In the genomic region with DNA sequence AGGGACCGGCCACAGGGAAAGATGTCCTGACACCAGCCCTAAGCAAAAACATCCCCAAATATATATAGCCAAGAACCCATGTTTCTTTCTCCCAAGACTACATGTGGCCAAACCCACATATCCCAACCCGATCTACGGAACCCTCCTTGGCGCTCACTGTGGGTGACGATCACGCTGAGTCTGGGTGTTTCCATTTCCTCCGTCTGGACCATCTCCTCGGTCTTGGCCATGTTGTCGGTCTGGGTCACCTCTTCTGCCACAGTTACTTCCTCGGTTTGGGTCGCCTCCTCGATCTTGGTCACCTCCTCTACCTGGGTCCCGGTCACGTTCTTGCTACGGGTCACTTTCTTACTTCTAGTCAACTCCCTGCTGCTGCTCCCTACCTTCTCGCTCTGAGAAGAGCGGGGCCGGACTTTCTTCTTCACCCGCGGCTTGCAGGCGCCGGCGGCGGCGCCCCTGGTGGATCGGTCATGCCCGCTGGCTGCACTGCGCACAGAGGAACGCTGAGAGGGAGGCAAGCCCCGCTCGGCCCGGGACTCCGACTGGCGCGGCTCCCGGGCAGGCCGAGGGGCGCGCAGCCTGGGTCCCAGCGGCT, we compare ENCODE assay signal across 8 mouse cellular contexts. TPM values are rescaled to one million over a fixed set of nuclear protein-coding genes. Genes with fewer than 3 reads are reported as not detected.
DNase-seq lines count a peak whose midpoint lies in the region; ATAC-seq and TF ChIP-seq lines count a peak whose summit lies in the region.

No protein-coding gene starts in this region.

- in situ Hi-C loops in ES-E14 (cut with MboI; ENCODE audit: low sequenced_read_pairs in 2 of 2, unreplicated experiment in 2 of 2) = no loop called here

- no peak for DNase-seq in heart, adult 8-10 months (ENCODE audit: low spot score)
- peak; percentile 34 for DNase-seq in ES-E14 (ENCODE audit: low read depth, low spot score)
- DNase-seq in liver = peak; percentile 56
- no peak for DNase-seq in layer of hippocampus, adult 18-20 months (ENCODE audit: low spot score in 2 of 2)
- DNase-seq in embryo, embryonic 11 days = no peak

- H3K27ac ChIP-seq in heart, embryonic 16.5 days (ENCODE audit: low read length) = peak overlapping the region; percentile 93
- H3K27ac ChIP-seq in ES-E14 (ENCODE audit: insufficient read depth, low read depth, low read length, poor library complexity, severe bottlenecking) = no peak overlapping the region
- peak overlapping the region; percentile 90 for H3K27ac ChIP-seq in neural tube, embryonic 15.5 days (replicated peaks)

- H3K27me3 ChIP-seq in heart, embryonic 16.5 days (ENCODE audit: control insufficient read depth, insufficient read depth, low read length) = no peaks in the 10 kb centered on the region
- no peaks in the 10 kb centered on the region for H3K27me3 ChIP-seq in neural tube, embryonic 15.5 days (replicated peaks)

- peak overlapping the region; percentile 86 for H3K4me2 ChIP-seq in heart, embryonic 16.5 days (ENCODE audit: low read depth, low read length)
- peak overlapping the region; percentile 76 for H3K4me2 ChIP-seq in neural tube, embryonic 15.5 days

- ATAC-seq in heart, embryonic 16.5 days (replicated peaks; ENCODE audit: extremely low read depth, insufficient read depth, low FRiP score) = peak; percentile 7
- peak; percentile 53 for ATAC-seq in erythroid progenitor cell, adult 5-6 weeks (replicated peaks; ENCODE audit: low FRiP score, poor library complexity, severe bottlenecking)
- peak; percentile 83 for ATAC-seq in neural tube, embryonic 15.5 days (ENCODE audit: low FRiP score)

- under 1% methylated on average over 40 of the region's 40 CpGs for WGBS in heart, embryonic 16.5 days
- WGBS in neural tube, embryonic 15.5 days = under 1% methylated on average over 37 of the region's 40 CpGs

- peaks cover 18% of the 10 kb centered on the region for H3K4me1 ChIP-seq in heart, embryonic 16.5 days (ENCODE audit: control insufficient read depth, insufficient read depth, low read length)
- peaks cover 1 to 3% of the 10 kb centered on the region in 2 experiments; a peak in 2 of 4 replicates for H3K4me1 ChIP-seq in ES-E14 (ENCODE audit: control insufficient read depth in 2 of 2, insufficient read depth in 2 of 2, low read length in 2 of 2, poor library complexity in 1 of 2)
- peaks cover 30% of the 10 kb centered on the region for H3K4me1 ChIP-seq in neural tube, embryonic 15.5 days

- peak overlapping the region; percentile 95 for H3K9ac ChIP-seq in heart, embryonic 16.5 days (ENCODE audit: low read length)
- H3K9ac ChIP-seq in ES-E14 (ENCODE audit: insufficient read depth, low read depth, low read length, poor library complexity, severe bottlenecking) = peak overlapping the region; percentile 79
- H3K9ac ChIP-seq in neural tube, embryonic 15.5 days (replicated peaks) = peak overlapping the region; percentile 77

- no peaks in the 10 kb centered on the region for H3K9me3 ChIP-seq in heart, embryonic 16.5 days (replicated peaks; ENCODE audit: control insufficient read depth, low read length)
- H3K9me3 ChIP-seq in ES-E14 (ENCODE audit: control insufficient read depth, insufficient read depth, low read depth, low read length) = no peaks in the 10 kb centered on the region
- no peaks in the 10 kb centered on the region for H3K9me3 ChIP-seq in neural tube, embryonic 15.5 days (replicated peaks)

- H3K4me3 ChIP-seq in heart, embryonic 16.5 days (ENCODE audit: low read length) = peak overlapping the region; percentile 95
- H3K4me3 ChIP-seq in ES-E14 (ENCODE audit: insufficient read depth in 1 of 2, low read depth in 1 of 2, low read length in 2 of 2, poor library complexity in 1 of 2, severe bottlenecking in 1 of 2) = peak overlapping the region; percentile 81 to 88
- H3K4me3 ChIP-seq in neural tube, embryonic 15.5 days (replicated peaks) = peak overlapping the region; percentile 99

- H3K36me3 ChIP-seq in heart, embryonic 16.5 days (ENCODE audit: control insufficient read depth, insufficient read depth) = peaks cover 35% of the 10 kb centered on the region
- H3K36me3 ChIP-seq in ES-E14 (ENCODE audit: control insufficient read depth, insufficient read depth, low read length, poor library complexity, severe bottlenecking) = peaks cover 10% of the 10 kb centered on the region
- peaks cover 42% of the 10 kb centered on the region for H3K36me3 ChIP-seq in neural tube, embryonic 15.5 days

TF ChIP-seq in ES-E14, 5 proteins besides CTCF, POLR2A, EP300 and RAD21:
- TF ChIP-seq MAFK (IDR thresholded peaks at IDR 0.05; ENCODE audit: insufficient read depth, low read depth, low read length) (no peak), ZNF384 (IDR thresholded peaks at IDR 0.05; ENCODE audit: low read depth, low read length) (no peak), HCFC1 (IDR thresholded peaks at IDR 0.05; ENCODE audit: borderline replicate concordance, insufficient read depth, low read length) (no peak), ZC3H11A (IDR thresholded peaks at IDR 0.05; ENCODE audit: borderline replicate concordance, low read depth, low read length) (no peak), CHD2 (IDR thresholded peaks at IDR 0.05; ENCODE audit: low read depth, low read length) (no peak)

RNA-seq across cellular contexts. Expression of gene Bag1, which starts 0.4 kb away (rescaled TPM):
- 189 and 218 TPM in 2 replicates for polyA plus RNA-seq in heart, embryonic 16.5 days (2015; fragmentation: Nextera tagmentation; extraction: Ambion mirVana)
- 100 to 1,000 TPM; 252 to 291 (median 269) TPM for total RNA-seq in heart, adult 8-10 months (2022)
- total RNA-seq in ES-E14 (2012; rRNA removed) = 77.9 and 99.5 TPM in 2 replicates
- total RNA-seq in erythroid progenitor cell, adult 5-6 weeks (2015; ENCODE audit: low replicate concordance) = 93.0 and 125 TPM in 2 replicates
- 200 and 234 TPM in 2 replicates for total RNA-seq in erythroid progenitor cell, adult 5-6 weeks (2017; ENCODE audit: low replicate concordance)
- polyA plus RNA-seq in neural tube, embryonic 15.5 days (2015; fragmentation: Nextera tagmentation; extraction: Ambion mirVana) = 195 and 200 TPM in 2 replicates
- total RNA-seq in layer of hippocampus, adult 18-20 months (2021) = 100 to 1,000 TPM; 154 to 156 TPM

RNA-seq across cellular contexts. Expression of gene Chmp5, which starts 0.5 kb away (rescaled TPM):
- polyA plus RNA-seq in heart, embryonic 16.5 days (2015; fragmentation: Nextera tagmentation; extraction: Ambion mirVana) = 75.8 and 75.9 TPM in 2 replicates
- total RNA-seq in heart, adult 8-10 months (2022) = 10 to 100 TPM; 32.2 to 39.2 (median 37.1) TPM
- total RNA-seq in ES-E14 (2012; rRNA removed) = 41.5 and 67.5 TPM in 2 replicates
- total RNA-seq in erythroid progenitor cell, adult 5-6 weeks (2015; ENCODE audit: low replicate concordance) = 48.2 and 49.0 TPM in 2 replicates
- total RNA-seq in erythroid progenitor cell, adult 5-6 weeks (2017; ENCODE audit: low replicate concordance) = 57.5 and 62.0 TPM in 2 replicates
- polyA plus RNA-seq in neural tube, embryonic 15.5 days (2015; fragmentation: Nextera tagmentation; extraction: Ambion mirVana) = 137 and 147 TPM in 2 replicates
- total RNA-seq in layer of hippocampus, adult 18-20 months (2021) = 10 to 100 TPM; 85.7 to 87.2 TPM

RNA-seq across cellular contexts. Expression of gene Nfx1, which starts 23.0 kb away (rescaled TPM):
- polyA plus RNA-seq in heart, embryonic 16.5 days (2015; fragmentation: Nextera tagmentation; extraction: Ambion mirVana) = 55.6 and 57.6 TPM in 2 replicates
- total RNA-seq in heart, adult 8-10 months (2022) = 10 to 100 TPM; 18.8 to 24.0 (median 21.1) TPM
- total RNA-seq in ES-E14 (2012; rRNA removed) = 71.7 and 82.7 TPM in 2 replicates
- 28.8 and 46.5 TPM in 2 replicates for total RNA-seq in erythroid progenitor cell, adult 5-6 weeks (2015; ENCODE audit: low replicate concordance)
- total RNA-seq in erythroid progenitor cell, adult 5-6 weeks (2017; ENCODE audit: low replicate concordance) = 45.1 and 51.8 TPM in 2 replicates
- 95.2 and 97.9 TPM in 2 replicates for polyA plus RNA-seq in neural tube, embryonic 15.5 days (2015; fragmentation: Nextera tagmentation; extraction: Ambion mirVana)
- total RNA-seq in layer of hippocampus, adult 18-20 months (2021) = 10 to 100 TPM; 65.6 to 68.7 TPM

RNA-seq across cellular contexts. Expression of gene Spink4, which starts 27.8 kb away (rescaled TPM):
- 5.4 and 6.4 TPM in 2 replicates for polyA plus RNA-seq in heart, embryonic 16.5 days (2015; fragmentation: Nextera tagmentation; extraction: Ambion mirVana)
- 1 to 10 TPM in 1 of 4 experiments, under 1 TPM in 2, not detected in 1; 0.82 to 1.3 (median 0.94) TPM for total RNA-seq in heart, adult 8-10 months (2022)
- not detected in 2 replicates for total RNA-seq in ES-E14 (2012; rRNA removed)
- not detected in 2 replicates for total RNA-seq in erythroid progenitor cell, adult 5-6 weeks (2015; ENCODE audit: low replicate concordance)
- not detected in 2 replicates for total RNA-seq in erythroid progenitor cell, adult 5-6 weeks (2017; ENCODE audit: low replicate concordance)
- 4.2 TPM in 1 of 2 replicates, not detected in the other for polyA plus RNA-seq in neural tube, embryonic 15.5 days (2015; fragmentation: Nextera tagmentation; extraction: Ambion mirVana)
- not detected for total RNA-seq in layer of hippocampus, adult 18-20 months (2021)

Comparison
In these comparisons a context has a peak if more than half of its experiments do, and no peak if none do; other contexts are left out.
1. ATAC-seq: peak in every context shown above with its lines; median percentile 83 in neural tube, embryonic 15.5 days; 53 in erythroid progenitor cell, adult 5-6 weeks; 7 in heart, embryonic 16.5 days.
2. DNase-seq: peak in ES-E14 (single experiment) and liver (single experiment); none in heart, adult 8-10 months (single experiment), layer of hippocampus, adult 18-20 months (0 of 2) and embryo, embryonic 11 days (single experiment).
3. Peak in every context shown above with its lines, with median percentiles within 50 percentile points of each other: H3K4me3 ChIP-seq and H3K9ac ChIP-seq.